Mouse (Mus musculus): ENCODE results near the gene Ahdc1. TPM values are rescaled to one million over a fixed set of nuclear protein-coding genes. Genes with fewer than 3 reads are reported as not detected.
A peak's percentile ranks its signal among the peaks of the same experiment; 100 is the strongest.
"Not testable (repeated sequence)": the region's sequence is repeated elsewhere in the genome, so short reads cannot be mapped to it uniquely, and the experiment has no call there.

The Ahdc1 gene
- polyA plus RNA-seq, 1 experiment from 2014 or later = 6.9 TPM

GRCm38 (mm10) chr4:133094255-133094654 is 83.2 kb downstream of the Ahdc1 start:
- Histone ChIP-seq H3K36me3 (no peaks in the 10 kb centered on the region), H3K4me3 (no peak overlapping the region), H3K4me2 (peak overlapping the region; percentile 61), H3K4me1 (peaks cover 65% of the 10 kb centered on the region), H3K9ac (peak overlapping the region; percentile 80), H3K27ac (replicated peaks) (peak overlapping the region; percentile 99), H3K27me3 (replicated peaks) (no peaks in the 10 kb centered on the region), H3K9me3 (no peaks in the 10 kb centered on the region)
- ATAC-seq (ENCODE audit: extremely low read depth, insufficient number of reproducible peaks, low FRiP score, low TSS enrichment) = no peak
- WGBS = 64% methylated on average over 1 of the region's 1 CpGs

- Histone ChIP-seq H3K4me2 (peak overlapping the region; percentile 61), H3K9ac (peak overlapping the region; percentile 80), H3K4me3 (peak overlapping the region; percentile 28), H3K36me3 (no peaks in the 10 kb centered on the region), H3K9me3 (no peaks in the 10 kb centered on the region), H3K27me3 (replicated peaks) (no peaks in the 10 kb centered on the region), H3K4me1 (peaks cover 57% of the 10 kb centered on the region), H3K27ac (replicated peaks) (peak overlapping the region; percentile 99)
- WGBS = 32% methylated on average over 16 of the region's 16 CpGs
- ATAC-seq (ENCODE audit: extremely low read depth, insufficient number of reproducible peaks, low FRiP score, low TSS enrichment) = no peak; the same call in 1 of the 2 replicates
These were observed 84.1 kb downstream of the Ahdc1 start for GRCm38 (mm10) chr4:133094936-133095733.

GRCm38 (mm10) chr4:133095734-133096065 is 84.6 kb downstream of the Ahdc1 start:
- not testable (repeated sequence) for H3K9me3 ChIP-seq; H3K27me3 ChIP-seq (replicated peaks); H3K36me3 ChIP-seq; ATAC-seq (ENCODE audit: extremely low read depth, insufficient number of reproducible peaks, low FRiP score, low TSS enrichment)
- H3K4me2 ChIP-seq = peak overlapping the region; percentile 61
- peaks cover 51% of the 10 kb centered on the region for H3K4me1 ChIP-seq
- 10% methylated on average over 3 of the region's 3 CpGs for WGBS
- H3K9ac ChIP-seq = peak overlapping the region; percentile 80
- peak overlapping the region; percentile 28 for H3K4me3 ChIP-seq
- H3K27ac ChIP-seq (replicated peaks) = peak overlapping the region; percentile 99

- peak overlapping the region; percentile 61; the same call in 1 of the 2 replicates for H3K27ac ChIP-seq (replicated peaks)
- peak overlapping the region; percentile 44 for H3K4me2 ChIP-seq
- ATAC-seq (ENCODE audit: extremely low read depth, insufficient number of reproducible peaks, low FRiP score, low TSS enrichment); H3K9me3 ChIP-seq; H3K27me3 ChIP-seq (replicated peaks); H3K36me3 ChIP-seq: not testable (repeated sequence)
- peak overlapping the region; percentile 45 for H3K4me3 ChIP-seq
- peak overlapping the region; percentile 75; the same call in 1 of the 2 replicates for H3K9ac ChIP-seq
- peaks cover 42% of the 10 kb centered on the region for H3K4me1 ChIP-seq
- WGBS = 0% methylated on average over 13 of the region's 26 CpGs
These were observed 85.6 kb downstream of the Ahdc1 start for GRCm38 (mm10) chr4:133096671-133097070.

- 76% methylated on average over 9 of the region's 9 CpGs for WGBS
- Histone ChIP-seq H3K9ac (no peak overlapping the region), H3K27me3 (replicated peaks) (no peaks in the 10 kb centered on the region), H3K4me1 (peaks cover 26% of the 10 kb centered on the region), H3K27ac (replicated peaks) (no peak overlapping the region), H3K9me3 (no peaks in the 10 kb centered on the region), H3K36me3 (peaks cover 25% of the 10 kb centered on the region; the same call in 1 of the 2 replicates), H3K4me3 (no peak overlapping the region), H3K4me2 (peak overlapping the region; percentile 24)
- ATAC-seq (ENCODE audit: extremely low read depth, insufficient number of reproducible peaks, low FRiP score, low TSS enrichment) = no peak
These were observed 90.7 kb downstream of the Ahdc1 start for GRCm38 (mm10) chr4:133101751-133102150.

- H3K4me2 ChIP-seq = peak overlapping the region; percentile 46
- peak overlapping the region; percentile 68 for H3K9ac ChIP-seq
- no peak overlapping the region for H3K4me3 ChIP-seq
These were observed 92.6 kb downstream of the Ahdc1 start for GRCm38 (mm10) chr4:133103525-133104193.

GRCm38 (mm10) chr4:133104194-133104569 is 93.1 kb downstream of the Ahdc1 start:
- Histone ChIP-seq H3K36me3 (peaks cover 25% of the 10 kb centered on the region; the same call in 1 of the 2 replicates), H3K4me2 (peak overlapping the region; percentile 46), H3K27ac (replicated peaks) (peak overlapping the region; percentile 70), H3K9me3 (no peaks in the 10 kb centered on the region), H3K4me1 (peaks cover 48% of the 10 kb centered on the region), H3K9ac (peak overlapping the region; percentile 68), H3K27me3 (replicated peaks) (no peaks in the 10 kb centered on the region), H3K4me3 (no peak overlapping the region)
- WGBS = 26% methylated on average over 9 of the region's 10 CpGs
- ATAC-seq (ENCODE audit: extremely low read depth, insufficient number of reproducible peaks, low FRiP score, low TSS enrichment) = no peak

More at GRCm38 (mm10) chr4:133103525-133104193, 92.6 kb downstream of the Ahdc1 start:
- 12% methylated on average over 15 of the region's 16 CpGs for WGBS
- peaks cover 43% of the 10 kb centered on the region for H3K4me1 ChIP-seq
- no peaks in the 10 kb centered on the region for H3K9me3 ChIP-seq
- H3K27ac ChIP-seq (replicated peaks) = peak overlapping the region; percentile 70
- no peaks in the 10 kb centered on the region for H3K27me3 ChIP-seq (replicated peaks)
- ATAC-seq (ENCODE audit: extremely low read depth, insufficient number of reproducible peaks, low FRiP score, low TSS enrichment) = no peak
- H3K36me3 ChIP-seq = peaks cover 25% of the 10 kb centered on the region; the same call in 1 of the 2 replicates

GRCm38 (mm10) chr4:133106691-133107090 is 95.6 kb downstream of the Ahdc1 start:
- Histone ChIP-seq H3K36me3 (peaks cover 23% of the 10 kb centered on the region; the same call in 1 of the 2 replicates), H3K27me3 (replicated peaks) (no peaks in the 10 kb centered on the region), H3K4me2 (no peak overlapping the region), H3K9ac (no peak overlapping the region), H3K27ac (replicated peaks) (no peak overlapping the region), H3K4me1 (peaks cover 49% of the 10 kb centered on the region), H3K4me3 (no peak overlapping the region), H3K9me3 (no peaks in the 10 kb centered on the region)
- ATAC-seq (ENCODE audit: extremely low read depth, insufficient number of reproducible peaks, low FRiP score, low TSS enrichment) = no peak
- WGBS = 86% methylated on average over 7 of the region's 7 CpGs

- WGBS = 27% methylated on average over 13 of the region's 13 CpGs
- H3K4me2 ChIP-seq = no peak overlapping the region
- peaks cover 41% of the 10 kb centered on the region for H3K4me1 ChIP-seq
- ATAC-seq (ENCODE audit: extremely low read depth, insufficient number of reproducible peaks, low FRiP score, low TSS enrichment) = no peak
- H3K27me3 ChIP-seq (replicated peaks) = no peaks in the 10 kb centered on the region
- H3K9me3 ChIP-seq = no peaks in the 10 kb centered on the region
- peaks cover 17% of the 10 kb centered on the region; the same call in 1 of the 2 replicates for H3K36me3 ChIP-seq
- H3K4me3 ChIP-seq = no peak overlapping the region
- H3K9ac ChIP-seq = peak overlapping the region; percentile 50; the same call in 1 of the 2 replicates
- H3K27ac ChIP-seq (replicated peaks) = peak overlapping the region; percentile 74
These were observed 96.8 kb downstream of the Ahdc1 start for GRCm38 (mm10) chr4:133107788-133108281.

GRCm38 (mm10) chr4:133108481-133109334 is 97.6 kb downstream of the Ahdc1 start:
- 66% methylated on average over 13 of the region's 13 CpGs for WGBS
- H3K4me1 ChIP-seq = peaks cover 32% of the 10 kb centered on the region
- no peak overlapping the region for H3K4me2 ChIP-seq
- H3K9me3 ChIP-seq = no peaks in the 10 kb centered on the region
- 0 out of 2 replicates have a peak, but pooled peaks cover 10% of the 10 kb centered on the region for H3K36me3 ChIP-seq
- peak overlapping the region; percentile 52; the same call in 1 of the 2 replicates for H3K9ac ChIP-seq
- H3K27me3 ChIP-seq (replicated peaks) = no peaks in the 10 kb centered on the region
- no peak for ATAC-seq (ENCODE audit: extremely low read depth, insufficient number of reproducible peaks, low FRiP score, low TSS enrichment)
- peak overlapping the region; percentile 74 for H3K27ac ChIP-seq (replicated peaks)
- no peak overlapping the region for H3K4me3 ChIP-seq
